In the genomic region with DNA sequence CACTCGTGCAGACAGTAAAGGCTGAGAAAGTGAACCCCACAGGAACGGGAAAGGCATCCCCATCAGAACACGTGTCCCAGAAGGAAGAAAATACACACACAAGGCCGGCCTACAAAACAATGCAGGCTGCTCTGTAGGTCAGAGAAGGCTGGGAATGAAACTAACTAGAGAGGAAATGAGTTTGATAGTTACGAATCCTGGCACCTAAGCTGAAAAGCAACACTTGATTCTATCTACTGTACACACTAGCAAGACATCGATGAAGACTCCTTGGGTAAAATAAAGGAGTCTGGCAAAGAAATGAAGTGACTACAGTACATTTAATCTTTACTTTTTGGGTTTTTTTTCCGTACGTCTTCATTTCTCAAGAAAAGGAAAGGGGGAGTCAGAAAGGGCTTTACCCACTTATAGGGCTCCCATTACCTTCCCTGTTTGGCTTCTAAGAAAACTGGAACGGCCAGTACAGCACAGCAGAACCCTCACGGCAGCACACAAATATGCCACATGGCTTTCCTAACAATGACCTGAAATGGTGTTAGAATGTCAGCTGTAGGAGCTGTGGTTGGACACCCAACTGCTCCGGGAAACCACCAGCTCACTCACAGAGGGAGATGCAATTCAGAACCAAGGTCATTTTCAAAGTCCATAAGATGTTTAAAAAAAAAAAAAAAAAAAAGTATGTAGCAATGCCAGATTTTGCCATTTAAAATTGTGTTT, we compare ENCODE assay signal across 19 mouse cellular contexts. TPM values are rescaled to one million over a fixed set of nuclear protein-coding genes. Genes with fewer than 3 reads are reported as not detected.
DNase-seq lines count a peak whose midpoint lies in the region.
"Had no signal": no experiment of that assay in that cellular context is flagged by ENCODE, and none has a peak within 500 bp of the region (broad histone marks: within the 10 kb centered on the region; RNA-seq: fewer than 3 reads in every experiment).

No protein-coding gene starts in this region.

- H3K27me3 ChIP-seq in embryonic facial prominence, embryonic 10.5 days (replicated peaks; ENCODE audit: low read depth, poor library complexity, severe bottlenecking), result no peaks in the 10 kb centered on the region
- H3K27me3 ChIP-seq: hindbrain, embryonic 15.5 days; lung, embryonic 15.5 days; midbrain, embryonic 12.5 days had no signal

- H3K36me3 ChIP-seq in embryonic facial prominence, embryonic 10.5 days (replicated peaks), result peaks cover 33% of the 10 kb centered on the region

- H3K27ac ChIP-seq in embryonic facial prominence, embryonic 10.5 days (replicated peaks), result peak overlapping the region; percentile 66
- H3K27ac ChIP-seq: heart, embryonic 10.5 days; hindbrain, embryonic 15.5 days; layer of hippocampus, adult 2 months; lung, embryonic 15.5 days; macrophage; midbrain, embryonic 12.5 days had no signal

- H3K4me1 ChIP-seq in embryonic facial prominence, embryonic 10.5 days, result peaks cover 16% of the 10 kb centered on the region
- H3K4me1 ChIP-seq: heart, embryonic 10.5 days; hindbrain, embryonic 15.5 days; lung, embryonic 15.5 days had no signal

- DNase-seq in embryo, embryonic 11 days, result peak; percentile 7
- DNase-seq in embryo, embryonic 9.5 days (ENCODE audit: extremely low spot score), result no peak
- DNase-seq in embryonic facial prominence, embryonic 10.5 days (ENCODE audit: low spot score), result peak; percentile 13
- peak; percentile 46 for DNase-seq in forelimb bud, embryonic 11.5 days (ENCODE audit: low read depth, low spot score)
- peak; percentile 65 for DNase-seq in retina, embryonic 14.5 days (ENCODE audit: low spot score)
- no peak for DNase-seq in heart, postnatal 4 days
- no peak for DNase-seq in heart, postnatal 14 days
- DNase-seq in heart, adult 9 months (ENCODE audit: low spot score in 2 of 2), result no peak
- DNase-seq: adrenal gland, postnatal 25 days; cerebellum, adult 18-20 months; gastrocnemius, postnatal 36 days; heart, postnatal 10 days; thymus, adult 2 months had no signal

- intact Hi-C loops in heart, postnatal 14 days (cut with DNase I), result no loop called here

- 68% methylated on average over 11 of the region's 11 CpGs for WGBS in embryonic facial prominence, embryonic 10.5 days

- no peak overlapping the region for H3K4me3 ChIP-seq in embryonic facial prominence, embryonic 10.5 days
- H3K4me3 ChIP-seq: heart, embryonic 10.5 days; hindbrain, embryonic 15.5 days; layer of hippocampus, adult 2 months; lung, embryonic 15.5 days; midbrain, embryonic 12.5 days had no signal

- no peaks in the 10 kb centered on the region for H3K9me3 ChIP-seq in embryonic facial prominence, embryonic 10.5 days
- H3K9me3 ChIP-seq: heart, embryonic 10.5 days; hindbrain, embryonic 15.5 days; lung, embryonic 15.5 days; midbrain, embryonic 12.5 days had no signal

RNA-seq across cellular contexts. Expression of a gene that starts 45.7 kb away (rescaled TPM):
- polyA plus RNA-seq in embryonic facial prominence, embryonic 10.5 days (2016; fragmentation: Nextera tagmentation; extraction: Ambion mirVana), result 24.6 and 28.8 TPM in 2 replicates
- 10 to 100 TPM; 26.7 to 27.0 TPM for total RNA-seq in heart, postnatal 4 days (2021)
- total RNA-seq in heart, postnatal 14 days (2021), result 10 to 100 TPM; 20.8 to 21.2 TPM

RNA-seq across cellular contexts. Expression of a gene that starts 45.8 kb away (rescaled TPM):
- 17.4 and 17.9 TPM in 2 replicates for polyA plus RNA-seq in embryonic facial prominence, embryonic 10.5 days (2016; fragmentation: Nextera tagmentation; extraction: Ambion mirVana)
- total RNA-seq in heart, postnatal 4 days (2021), result 10 to 100 TPM; 18.7 to 19.1 TPM
- 10 to 100 TPM; 15.1 to 15.2 TPM for total RNA-seq in heart, postnatal 14 days (2021)

Comparison
In these comparisons a context has a peak if more than half of its experiments do, and no peak if none do; other contexts are left out.
1. DNase-seq: peak in embryo, embryonic 11 days (single experiment), embryonic facial prominence, embryonic 10.5 days (single experiment), forelimb bud, embryonic 11.5 days (single experiment) and retina, embryonic 14.5 days (single experiment); none in embryo, embryonic 9.5 days (single experiment), heart, postnatal 4 days (single experiment), heart, postnatal 14 days (0 of 2) and heart, adult 9 months (0 of 2).